Mouse (Mus musculus) fat pad, adult 2 months (tissue): ENCODE data around the gene Snrnp70.
"Not testable (repeated sequence)": the region's sequence is repeated elsewhere in the genome, so short reads cannot be mapped to it uniquely, and the experiment has no call there.

Experiments used
- DNase-seq: peaks from one replicate; pipeline ENCODE4 v3.0.0-alpha.2; 2011; ENCODE audit warnings: low read depth, low spot score; ENCODE audit errors: extremely low read depth

Snrnp70 gene

GRCm38 (mm10) chr7:45369022-45369745 lies 26.4 kb downstream of the Snrnp70 start:
- no peak for DNase-seq

- no peak for DNase-seq
Observed at GRCm38 (mm10) chr7:45368178-45368577, 27.4 kb downstream of the Snrnp70 start.

GRCm38 (mm10) chr7:45367020-45367880 lies 28.3 kb downstream of the Snrnp70 start:
- no peak for DNase-seq

- DNase-seq, result no peak
Observed at GRCm38 (mm10) chr7:45366652-45367019, 28.9 kb downstream of the Snrnp70 start, which contains the start of gene Ppfia3. Gene Ppfia3, minus strand, starts transcription at chr7:45367019.

GRCm38 (mm10) chr7:45365742-45366651 lies 29.5 kb downstream of the Snrnp70 start:
- no peak for DNase-seq

- DNase-seq, result no peak
Observed at GRCm38 (mm10) chr7:45363983-45364382, 31.6 kb downstream of the Snrnp70 start.

- peak; percentile 59 for DNase-seq
Observed at GRCm38 (mm10) chr7:45362801-45363200, 32.7 kb downstream of the Snrnp70 start.

GRCm38 (mm10) chr7:45361243-45361804 lies 34.2 kb downstream of the Snrnp70 start:
- DNase-seq, result no peak

- DNase-seq, result no peak
Observed at GRCm38 (mm10) chr7:45360404-45361125, 35.0 kb downstream of the Snrnp70 start.

- DNase-seq, result not testable (repeated sequence)
Observed at GRCm38 (mm10) chr7:45359081-45359480, 36.5 kb downstream of the Snrnp70 start.

- no peak for DNase-seq
Observed at GRCm38 (mm10) chr7:45356087-45356486, 39.5 kb downstream of the Snrnp70 start.

GRCm38 (mm10) chr7:45355318-45356020 lies 40.1 kb downstream of the Snrnp70 start:
- no peak for DNase-seq

GRCm38 (mm10) chr7:45353041-45353440 lies 42.5 kb downstream of the Snrnp70 start:
- DNase-seq, result no peak

- DNase-seq, result no peak
Observed at GRCm38 (mm10) chr7:45346905-45347304, 48.6 kb downstream of the Snrnp70 start.

GRCm38 (mm10) chr7:45343543-45343942 lies 52.0 kb downstream of the Snrnp70 start:
- no peak for DNase-seq

GRCm38 (mm10) chr7:45342081-45342480 lies 53.5 kb downstream of the Snrnp70 start:
- DNase-seq, result no peak

GRCm38 (mm10) chr7:45341303-45341702 lies 54.2 kb downstream of the Snrnp70 start:
- DNase-seq, result no peak

GRCm38 (mm10) chr7:45340669-45341068 lies 54.9 kb downstream of the Snrnp70 start:
- no peak for DNase-seq

- no peak for DNase-seq
Observed at GRCm38 (mm10) chr7:45340066-45340442, 55.5 kb downstream of the Snrnp70 start.
